Mouse (Mus musculus) inflammation-experienced regulatory T-cells, adult 6 months (primary cell): ENCODE results near the gene Arhgap10. TPM values are rescaled to one million over a fixed set of nuclear protein-coding genes. Genes with fewer than 3 reads are reported as not detected.
"Not testable (repeated sequence)": the region's sequence is repeated elsewhere in the genome, so short reads cannot be mapped to it uniquely, and the experiment has no call there.

Source experiments
- ATAC-seq: one replicate; pipeline ENCODE4 v1.8.0; 2017
- polyA plus RNA-seq, 3 experiments: library from polyadenylated mRNA; unstranded; fragments of 100-300 nt; shearing (Covaris generic); gene quantifications; one replicate each; pipeline ENCODE4 v1.2.1; 2017

Gene Arhgap10
- polyA plus RNA-seq, 3 experiments from 2014 or later, result 2.5 to 5.0 (median 2.9) TPM

GRCm38 (mm10) chr8:77341329-77341728, 176.4 kb downstream of the Arhgap10 start:
- ATAC-seq, result no peak

GRCm38 (mm10) chr8:77340046-77340747, 177.6 kb downstream of the Arhgap10 start:
- no peak for ATAC-seq

DNA sequence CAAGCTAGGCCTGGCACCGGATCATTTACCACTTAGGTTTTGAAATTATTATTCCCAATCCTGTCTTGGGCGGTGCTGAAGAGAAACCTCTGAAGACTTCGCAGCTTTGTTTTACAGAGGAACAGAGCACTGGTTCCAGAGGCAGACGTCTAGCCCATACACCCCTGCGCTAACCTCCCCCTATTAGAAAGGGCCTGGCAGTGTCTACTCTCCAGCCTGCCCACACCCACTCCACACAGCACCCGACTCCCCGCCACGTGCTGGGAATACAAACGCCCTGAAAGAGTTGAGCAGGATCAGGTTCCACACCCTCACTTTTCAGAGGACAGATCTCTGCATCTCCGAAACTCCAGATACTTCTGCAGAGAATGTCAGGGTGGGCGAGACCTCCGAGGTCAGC, 180.5 kb downstream of the Arhgap10 start:
- no peak for ATAC-seq

- no peak for ATAC-seq
These were observed 186.6 kb downstream of the Arhgap10 start for GRCm38 (mm10) chr8:77331180-77331579.

GRCm38 (mm10) chr8:77330304-77330703, 187.4 kb downstream of the Arhgap10 start:
- ATAC-seq, result no peak

DNA sequence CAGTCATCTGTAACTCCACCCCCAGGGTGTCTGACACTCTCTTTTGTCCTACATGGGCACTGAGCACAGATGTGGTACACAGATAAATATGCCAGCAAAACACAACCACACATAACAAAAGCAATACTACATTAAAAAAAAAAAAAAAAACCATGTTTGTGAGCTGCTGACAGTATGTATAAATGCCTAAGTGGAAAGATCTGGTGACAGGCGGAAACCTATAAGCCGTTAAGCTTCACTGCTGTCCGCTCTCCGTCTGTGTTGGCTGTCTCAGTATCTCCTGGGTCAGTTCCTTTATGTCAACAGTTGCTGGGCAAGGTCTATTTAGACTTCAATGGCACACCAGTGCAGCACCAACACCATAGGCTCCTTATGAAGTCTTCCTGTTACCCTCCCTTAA, 188.0 kb downstream of the Arhgap10 start:
- ATAC-seq, result peak; percentile 29

DNA sequence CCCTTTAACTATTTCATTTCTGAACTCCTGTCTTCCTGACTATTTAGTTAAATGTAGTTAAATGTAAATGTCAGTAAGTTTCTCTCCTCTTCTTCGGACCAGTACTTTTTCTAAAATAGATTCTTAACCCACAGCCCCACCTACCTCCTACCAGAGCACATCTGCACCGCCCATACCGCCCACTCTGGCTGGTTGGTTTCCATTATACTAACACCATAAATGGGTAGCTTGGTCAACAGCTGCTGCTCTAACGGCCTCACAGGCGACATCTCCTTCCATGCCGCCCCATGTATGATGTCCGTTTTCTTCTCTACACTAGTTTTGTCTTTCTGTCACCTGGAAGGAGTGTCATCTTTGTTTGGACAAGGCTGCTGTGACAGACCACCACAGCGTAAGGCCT, 189.3 kb downstream of the Arhgap10 start:
- peak; percentile 77 for ATAC-seq

DNA sequence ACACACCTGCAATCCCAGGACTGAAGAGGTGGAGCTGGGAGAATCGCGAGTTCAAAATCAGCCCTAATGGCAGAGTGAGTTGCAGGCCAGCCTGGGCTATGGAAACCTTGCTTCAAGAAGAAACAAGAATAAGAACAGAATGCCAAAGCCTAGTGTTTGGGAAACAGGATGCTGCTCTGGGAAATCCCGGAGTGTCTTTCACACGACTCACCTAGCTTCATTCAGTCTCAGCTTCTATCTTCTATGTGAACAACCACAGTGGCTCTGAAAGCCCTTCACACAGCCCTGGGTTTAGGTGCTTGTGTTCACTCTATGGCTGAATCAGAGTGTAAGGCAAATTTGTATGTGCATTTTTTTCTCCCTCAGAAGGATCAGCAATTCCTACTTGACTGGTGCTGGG, 190.4 kb downstream of the Arhgap10 start:
- no peak for ATAC-seq

GRCm38 (mm10) chr8:77322727-77323126, 195.0 kb downstream of the Arhgap10 start:
- not testable (repeated sequence) for ATAC-seq

DNA sequence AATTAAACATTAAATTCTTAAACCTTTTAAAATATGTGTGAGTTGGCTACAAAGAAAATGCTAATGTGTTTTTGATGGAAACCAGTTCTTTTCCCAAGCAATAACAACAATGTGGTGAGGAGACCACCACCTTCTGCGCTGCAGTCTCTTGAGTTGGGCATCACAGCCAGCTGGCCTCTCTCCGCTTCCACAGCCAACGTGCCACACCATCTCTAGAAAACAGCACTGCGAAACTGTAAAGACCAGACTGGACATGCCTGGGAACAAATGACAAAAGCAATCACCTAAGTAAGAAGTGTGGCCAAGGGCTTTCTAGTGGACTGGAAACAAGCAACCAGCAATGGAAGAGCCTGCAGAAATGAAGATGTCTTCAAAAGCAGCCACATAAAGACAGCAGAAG, 195.9 kb downstream of the Arhgap10 start:
- ATAC-seq, result no peak

- no peak for ATAC-seq
These were observed 199.2 kb downstream of the Arhgap10 start for GRCm38 (mm10) chr8:77318590-77318989.

DNA sequence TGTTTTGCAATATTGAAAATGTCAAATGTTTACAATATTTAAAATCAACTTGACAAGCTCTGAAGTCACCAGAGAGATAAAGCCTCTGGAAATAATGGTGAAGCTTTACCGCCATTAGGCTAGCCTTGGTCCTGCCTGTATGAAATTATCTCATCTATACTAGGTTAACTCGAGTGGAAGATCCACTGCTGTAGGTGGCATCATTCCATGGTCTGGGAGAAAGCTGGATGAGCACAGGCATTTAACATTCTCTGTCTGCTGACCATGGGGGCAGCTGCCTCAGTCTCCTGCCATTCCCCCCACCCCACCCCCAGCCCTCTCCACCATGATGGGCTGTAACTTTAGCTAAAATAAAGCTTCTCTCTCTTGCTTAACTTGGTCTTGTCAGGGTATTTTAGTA, 200.0 kb downstream of the Arhgap10 start:
- no peak for ATAC-seq

GRCm38 (mm10) chr8:77313003-77313402, 204.8 kb downstream of the Arhgap10 start:
- ATAC-seq, result peak; percentile 33

DNA sequence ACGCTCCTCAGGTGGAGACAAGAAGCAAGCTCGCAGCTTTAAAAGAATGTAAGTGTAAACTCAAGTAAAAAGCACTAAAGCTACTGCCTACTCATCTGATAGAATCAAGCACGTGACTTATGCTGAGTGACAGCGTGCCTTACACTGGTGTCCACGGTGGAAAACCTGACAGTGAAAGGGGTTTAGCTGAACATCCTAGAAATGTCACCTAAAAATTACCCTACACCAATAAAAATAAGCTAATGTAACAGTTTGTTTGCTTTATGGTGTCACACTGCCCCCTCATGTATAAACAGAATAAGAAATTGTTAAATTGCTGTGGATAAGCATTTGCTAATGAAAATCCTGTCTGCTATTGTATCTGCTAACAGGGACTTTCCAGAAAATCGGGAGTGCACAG, 206.0 kb downstream of the Arhgap10 start:
- peak; percentile 85 for ATAC-seq

- no peak for ATAC-seq
These were observed 207.2 kb downstream of the Arhgap10 start for GRCm38 (mm10) chr8:77310541-77310940.

DNA sequence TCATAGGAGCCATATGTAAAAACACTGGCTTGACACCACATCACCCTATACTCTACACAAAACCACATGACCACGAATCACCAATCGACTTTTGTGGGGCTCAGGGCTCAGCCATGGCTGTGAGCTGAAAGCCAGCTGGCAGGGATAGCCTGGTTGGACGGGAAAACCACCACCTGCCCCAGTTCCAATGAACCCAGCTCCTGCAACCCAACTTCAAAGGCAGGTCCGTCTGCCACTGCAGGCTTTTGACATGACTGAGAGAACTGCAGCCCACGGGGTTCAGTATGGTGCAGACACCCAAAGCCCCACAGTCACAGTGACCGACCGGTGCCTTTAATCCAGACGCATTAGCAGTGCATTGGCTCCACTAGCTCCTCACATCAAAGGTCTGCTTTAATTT, 207.7 kb downstream of the Arhgap10 start:
- ATAC-seq, result no peak

DNA sequence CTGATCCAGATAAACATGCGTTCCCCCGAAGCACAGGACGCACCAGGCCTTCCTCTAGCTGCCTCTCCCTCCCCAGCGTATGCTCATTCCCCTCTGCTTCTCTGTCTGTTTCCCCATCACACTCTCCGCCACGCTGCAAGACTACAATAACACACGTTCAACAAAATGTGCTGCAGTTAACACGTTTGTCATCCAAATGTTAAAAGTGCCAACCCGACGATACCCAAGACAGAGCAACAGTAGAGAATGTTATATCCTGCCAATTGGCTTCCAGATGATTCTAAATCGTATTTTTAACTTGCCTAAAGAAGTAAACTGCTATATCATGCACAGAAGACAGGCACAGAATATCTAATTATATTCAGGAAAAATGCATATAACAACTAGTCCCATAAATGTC, 223.2 kb downstream of the Arhgap10 start:
- no peak for ATAC-seq

GRCm38 (mm10) chr8:77292649-77293048, 225.1 kb downstream of the Arhgap10 start:
- peak; percentile 84 for ATAC-seq

DNA sequence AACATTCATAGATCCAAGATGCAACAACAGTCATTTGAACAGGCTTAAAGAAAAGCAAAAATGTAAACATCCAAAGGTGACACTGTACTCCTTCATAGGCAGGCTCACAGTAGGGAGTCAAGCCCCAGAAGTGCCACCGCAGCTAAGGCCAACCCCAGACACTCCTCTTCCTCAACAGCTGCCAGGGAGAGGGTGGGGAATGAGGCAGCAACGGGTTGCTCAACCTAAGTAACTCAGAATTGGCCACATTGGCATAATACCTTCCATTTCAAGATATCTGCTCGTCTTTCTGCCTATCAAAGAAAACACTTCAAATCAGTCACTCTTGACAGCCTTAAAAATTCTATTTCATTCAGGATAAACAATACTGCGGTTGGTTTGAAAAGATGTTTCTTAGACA, 225.6 kb downstream of the Arhgap10 start:
- peak; percentile 34 for ATAC-seq

DNA sequence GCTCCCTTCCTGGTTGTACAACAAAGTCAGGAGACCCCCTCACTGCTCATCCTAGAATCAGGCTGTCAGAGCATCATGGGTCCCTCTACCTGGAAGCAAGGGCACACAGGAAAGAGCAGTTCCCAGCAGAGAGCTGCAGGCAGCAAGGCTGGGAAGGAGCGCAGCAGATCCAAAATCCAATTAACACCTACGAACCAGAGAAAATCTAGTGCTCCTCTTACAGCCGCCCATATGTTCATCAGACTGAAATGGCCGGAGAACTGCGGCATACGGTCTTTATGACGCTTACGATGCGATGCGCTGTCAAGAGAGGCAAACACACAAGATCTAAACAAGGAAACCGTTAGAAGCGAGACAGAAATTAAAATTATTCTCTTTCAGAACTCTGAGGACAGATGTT, 229.3 kb downstream of the Arhgap10 start:
- no peak for ATAC-seq

DNA sequence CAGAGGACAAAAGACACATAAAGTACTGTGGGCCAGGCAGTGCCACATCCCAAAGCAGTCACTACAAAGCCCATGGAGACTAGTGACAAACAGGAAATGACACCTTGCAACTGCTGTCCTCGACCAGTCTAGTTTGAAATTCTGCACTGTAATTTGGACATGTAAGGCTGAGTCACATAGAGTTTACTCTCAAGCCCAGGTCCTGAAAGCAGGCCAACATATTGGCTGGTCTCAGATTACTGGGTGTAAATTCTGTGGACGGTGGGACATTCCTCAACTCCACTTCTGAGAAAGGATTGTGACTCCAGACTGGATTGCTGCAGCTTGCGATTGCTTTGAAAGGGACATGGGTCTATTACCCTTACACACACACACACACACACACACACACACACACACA, 229.7 kb downstream of the Arhgap10 start:
- ATAC-seq, result peak; percentile 20

DNA sequence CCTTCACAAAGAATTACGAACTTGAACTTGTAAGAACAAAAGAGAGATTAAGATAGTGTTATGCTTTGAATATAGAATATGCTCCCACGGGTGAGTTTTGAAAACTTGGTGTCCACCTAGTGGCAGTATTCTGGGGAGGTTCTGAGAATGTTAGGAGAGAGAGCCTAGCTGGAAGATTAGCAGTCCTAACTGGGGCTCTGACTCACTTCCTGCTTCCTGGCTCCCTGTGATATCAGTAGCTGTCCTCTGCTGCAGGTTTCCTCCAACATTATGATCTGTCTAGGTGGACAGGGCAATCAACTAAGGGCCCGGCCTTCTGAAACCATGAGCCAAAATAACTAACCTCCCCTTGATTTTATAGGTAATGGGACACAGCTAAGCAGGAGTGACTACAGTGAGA, 233.3 kb downstream of the Arhgap10 start:
- ATAC-seq, result no peak

GRCm38 (mm10) chr8:77282605-77283236, 235.0 kb downstream of the Arhgap10 start:
- ATAC-seq, result peak; percentile 81

- ATAC-seq, result peak; percentile 23
These were observed 237.8 kb downstream of the Arhgap10 start for GRCm38 (mm10) chr8:77279977-77280376.

- ATAC-seq, result no peak
These were observed 239.5 kb downstream of the Arhgap10 start for GRCm38 (mm10) chr8:77278246-77278645.
